Mouse (Mus musculus) limb, embryonic 10.5 days (tissue): ENCODE measurements around the gene Auh. TPM values are rescaled to one million over a fixed set of nuclear protein-coding genes. Genes with fewer than 3 reads are reported as not detected.

Experiments
- DNase-seq: peaks from one replicate; pipeline ENCODE4 v3.0.0-alpha.2; 2017; ENCODE audit warnings: low spot score
- H3K27ac ChIP-seq: fragments of 300-500 bp; sonication (generic); 2 replicates; pipeline ENCODE4 v1.5.1; 2016; ENCODE audit warnings: mild to moderate bottlenecking
- H3K27me3 ChIP-seq: fragments of 300-500 bp; sonication (generic); 2 replicates; pipeline ENCODE4 v1.6.1; 2016; ENCODE audit warnings: low read depth, mild to moderate bottlenecking; ENCODE audit not compliant: poor library complexity, severe bottlenecking
- H3K36me3 ChIP-seq: fragments of 300-500 bp; sonication (generic); 2 replicates; pipeline ENCODE4 v1.6.1; 2016; ENCODE audit warnings: mild to moderate bottlenecking, moderate library complexity
- H3K4me1 ChIP-seq: fragments of 300-500 bp; sonication (generic); 2 replicates; pipeline ENCODE4 v1.6.1; 2016
- H3K4me3 ChIP-seq: fragments of 300-500 bp; sonication (generic); 2 replicates; pipeline ENCODE4 v1.5.1; 2016; ENCODE audit warnings: mild to moderate bottlenecking, moderate library complexity
- H3K9me3 ChIP-seq: fragments of 300-500 bp; sonication (generic); replicated peaks from 2 replicates; pipeline ENCODE4 v1.6.1; 2016; ENCODE audit warnings: mild to moderate bottlenecking
- WGBS: fragments of 180-500 bp; shearing (Covaris S2); methylation state at CpG from one replicate; pipeline ENCODE4 v1.1.7; 2016; 5-methylcytosine and 5-hydroxymethylcytosine counted together
- polyA plus RNA-seq: library from polyadenylated mRNA; unstranded; fragments of >200 nt; fragmentation: Nextera tagmentation; extraction: Ambion mirVana; gene quantifications from 2 replicates; pipeline ENCODE4 v1.2.1, GENCODE M21; 2016

Gene Auh
- 34.2 and 35.0 TPM in 2 replicates for polyA plus RNA-seq

DNA sequence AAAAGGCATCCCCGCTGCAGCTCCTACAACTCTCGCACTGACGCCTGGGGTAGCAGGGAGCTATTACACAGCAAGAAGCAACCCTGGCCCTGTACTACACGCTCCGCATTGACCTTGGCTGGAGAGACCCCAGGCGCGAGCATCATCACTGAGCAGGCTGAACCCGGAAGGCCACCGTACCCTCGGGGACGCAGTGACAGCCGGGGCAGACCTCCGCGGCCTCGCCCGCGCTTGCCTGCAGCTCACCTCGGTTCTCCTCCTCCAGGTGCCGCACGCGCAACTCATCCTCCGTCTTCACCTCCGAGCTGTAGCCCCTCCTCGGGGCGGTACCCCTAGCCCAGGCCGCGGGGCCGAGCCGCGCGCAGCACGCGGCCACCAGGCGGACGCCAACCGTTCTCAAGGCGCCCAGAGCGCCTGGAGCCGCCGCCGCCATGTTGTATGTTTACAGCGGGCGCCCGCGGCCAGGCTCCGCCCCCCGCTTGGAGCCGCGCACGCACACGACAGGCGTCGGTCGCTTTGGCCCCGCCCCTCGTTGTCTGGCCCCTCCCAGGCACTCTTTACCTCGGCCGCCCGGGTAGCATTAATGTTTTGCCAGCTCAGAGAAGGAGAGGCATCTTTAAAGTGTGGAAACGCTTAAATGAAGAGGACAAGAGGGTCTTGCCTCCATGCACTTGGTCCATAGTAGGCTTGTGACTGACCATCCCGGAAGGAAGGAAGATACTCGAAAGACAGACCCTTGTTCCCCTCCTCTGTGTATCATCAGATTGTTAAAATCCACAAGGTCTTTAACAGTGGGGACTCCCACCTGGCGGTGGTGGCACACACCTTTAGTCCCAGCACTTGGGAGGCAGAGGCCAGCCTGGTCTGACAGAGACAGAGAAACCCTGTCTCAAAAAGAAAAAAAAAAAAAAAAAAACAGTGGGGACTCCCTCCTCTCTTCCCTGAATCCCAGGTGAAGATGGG lies at the start of gene Auh:
Gene Auh (minus strand): TSS at position 473 of the 963 bp plus-strand sequence.
- Histone ChIP-seq H3K27me3 (no peaks in the 10 kb centered on the region), H3K36me3 (0 out of 2 replicates have a peak, but pooled peaks cover 5% of the 10 kb centered on the region), H3K27ac (peak within 1 kb of the TSS; percentile 91), H3K4me3 (peak within 1 kb of the TSS; percentile 88), H3K9me3 (no peaks in the 10 kb centered on the region), H3K4me1 (peaks cover 27% of the 10 kb centered on the region)
- DNase-seq: peak; percentile 94
- WGBS: under 1% methylated on average over 63 of the region's 63 CpGs

DNA sequence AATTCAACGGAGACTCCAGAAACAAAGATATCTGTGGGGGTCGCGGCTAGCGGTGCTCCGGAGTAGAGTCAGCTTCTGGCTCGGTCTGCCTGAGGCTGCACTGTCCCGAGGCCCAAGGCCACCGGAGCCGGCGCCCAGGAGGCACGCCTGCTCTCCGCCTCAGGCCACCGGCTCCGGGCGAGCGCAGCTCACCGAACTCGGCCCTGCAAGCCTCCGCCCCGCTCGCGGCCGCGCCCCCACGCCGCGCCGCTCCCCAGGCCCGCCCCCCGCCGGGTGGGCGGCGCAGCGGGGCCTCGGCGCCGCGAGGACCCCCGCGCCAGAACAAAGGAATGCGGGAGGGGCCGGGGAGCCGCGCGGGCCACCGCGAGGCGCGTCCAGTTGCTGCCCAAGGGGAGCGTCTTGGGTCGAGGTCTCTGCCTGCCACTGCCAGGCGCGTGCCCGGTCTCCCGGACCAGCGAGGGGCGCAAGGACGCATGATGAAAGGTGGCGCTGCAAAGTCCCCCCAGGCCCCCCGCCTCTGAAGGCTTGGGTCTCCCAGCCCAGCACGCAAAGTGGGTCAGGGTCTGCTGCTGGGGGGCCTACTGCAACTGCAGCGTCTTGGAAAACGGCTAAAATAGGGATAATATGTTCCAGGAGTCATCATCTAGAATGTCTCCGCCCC lies 49.0 kb upstream of the Auh start:
- under 1% methylated on average over 64 of the region's 64 CpGs for WGBS
- H3K27me3 ChIP-seq: no peaks in the 10 kb centered on the region
- peak; percentile 74 for DNase-seq
- no peaks in the 10 kb centered on the region for H3K36me3 ChIP-seq
- H3K4me3 ChIP-seq: peak overlapping the region; percentile 88
- peaks cover 75% of the 10 kb centered on the region for H3K4me1 ChIP-seq
- peak overlapping the region; percentile 97 for H3K27ac ChIP-seq
- no peaks in the 10 kb centered on the region for H3K9me3 ChIP-seq

DNA sequence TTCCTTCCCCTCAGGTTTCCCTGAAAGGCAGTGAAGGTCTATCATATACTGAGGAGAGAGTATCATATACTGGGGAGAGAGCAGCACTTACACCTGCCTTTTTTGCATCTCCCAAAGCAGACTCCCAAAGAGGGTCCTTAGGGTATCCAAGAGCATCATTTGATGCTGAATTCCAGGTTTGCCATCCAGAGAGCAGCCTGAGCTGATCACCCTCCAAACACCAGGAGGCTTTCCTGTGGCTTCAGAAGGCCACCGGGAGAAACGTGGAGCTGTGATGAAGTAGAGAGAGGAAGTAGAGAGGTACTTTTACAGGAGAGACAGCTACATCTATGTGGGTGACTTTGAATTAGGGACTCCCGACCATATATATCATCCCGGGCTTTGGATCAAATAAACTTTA lies 48.3 kb upstream of the Auh start:
- peak; percentile 37 for DNase-seq
- H3K4me3 ChIP-seq: peak overlapping the region; percentile 88
- no peaks in the 10 kb centered on the region for H3K27me3 ChIP-seq
- 27% methylated on average over 4 of the region's 4 CpGs for WGBS
- H3K4me1 ChIP-seq: peaks cover 78% of the 10 kb centered on the region
- H3K27ac ChIP-seq: peak overlapping the region; percentile 97
- H3K9me3 ChIP-seq: no peaks in the 10 kb centered on the region
- H3K36me3 ChIP-seq: 0 out of 2 replicates have a peak, but pooled peaks cover under 1% of the 10 kb centered on the region

DNA sequence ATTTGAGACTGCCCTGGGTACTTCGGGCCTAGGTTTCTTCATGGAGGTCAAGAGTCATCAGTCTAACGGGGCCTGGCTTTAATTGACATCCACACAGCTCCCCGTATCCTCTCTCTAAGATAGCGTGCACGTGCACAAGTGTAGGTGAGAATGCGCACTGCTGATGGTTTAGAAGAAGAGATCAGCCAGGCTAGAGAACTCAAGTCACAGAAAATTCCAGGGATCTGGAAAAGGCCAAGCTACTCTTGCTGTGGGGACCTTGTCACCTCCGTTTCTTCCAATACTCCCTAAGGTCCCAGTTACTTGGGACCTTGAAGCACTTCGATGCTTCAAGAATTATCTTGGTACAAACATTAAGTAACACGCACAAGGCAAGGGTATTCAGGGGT lies 47.7 kb upstream of the Auh start:
- 43% methylated on average over 9 of the region's 9 CpGs for WGBS
- Histone ChIP-seq H3K36me3 (0 out of 2 replicates have a peak, but pooled peaks cover 1% of the 10 kb centered on the region), H3K4me3 (peak overlapping the region; percentile 88)

DNA sequence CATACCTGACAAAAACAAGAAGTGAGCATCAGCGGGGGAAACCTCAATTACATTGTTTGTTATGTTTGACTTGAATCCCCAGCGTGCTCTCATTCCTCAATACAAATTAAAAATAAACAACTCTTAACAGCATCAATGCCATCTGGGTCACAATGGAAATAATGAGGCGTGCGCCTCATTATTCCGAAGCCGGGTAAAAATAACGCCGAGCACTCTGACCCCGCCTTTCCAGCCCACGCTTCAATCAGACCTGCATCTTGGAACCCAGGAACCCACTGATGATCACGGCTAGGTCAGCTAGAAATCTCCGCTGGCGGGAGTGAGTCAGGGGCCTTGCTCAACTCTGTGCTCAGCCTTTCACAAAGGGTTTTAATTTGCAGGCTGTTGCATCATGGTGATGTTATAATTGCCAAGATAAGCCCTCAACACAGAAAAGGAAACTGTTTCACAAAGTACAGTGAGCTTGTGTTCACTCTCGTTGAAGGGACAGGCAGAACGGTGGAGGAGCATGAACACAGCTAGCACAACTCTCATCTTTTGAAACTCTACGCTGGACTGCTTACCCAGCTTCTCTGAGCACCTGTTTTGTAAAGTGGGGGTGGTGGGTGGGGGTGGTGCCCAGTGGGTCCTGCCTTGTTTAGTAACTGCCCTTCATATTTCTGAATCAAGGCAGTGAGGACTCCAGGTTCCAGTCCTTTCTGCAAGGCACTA lies 47.2 kb upstream of the Auh start:
- Histone ChIP-seq H3K36me3 (0 out of 2 replicates have a peak, but pooled peaks cover 1% of the 10 kb centered on the region), H3K9me3 (no peaks in the 10 kb centered on the region), H3K4me3 (peak overlapping the region; percentile 88), H3K27ac (peak overlapping the region; percentile 97), H3K27me3 (no peaks in the 10 kb centered on the region), H3K4me1 (peaks cover 69% of the 10 kb centered on the region)
- peak; percentile 57 for DNase-seq
- WGBS: 20% methylated on average over 16 of the region's 16 CpGs

More for the DNA sequence above, 47.7 kb upstream of the Auh start:
- peak; percentile 35 for DNase-seq
- Histone ChIP-seq H3K27me3 (no peaks in the 10 kb centered on the region), H3K9me3 (no peaks in the 10 kb centered on the region), H3K4me1 (peaks cover 74% of the 10 kb centered on the region), H3K27ac (peak overlapping the region; percentile 97)

DNA sequence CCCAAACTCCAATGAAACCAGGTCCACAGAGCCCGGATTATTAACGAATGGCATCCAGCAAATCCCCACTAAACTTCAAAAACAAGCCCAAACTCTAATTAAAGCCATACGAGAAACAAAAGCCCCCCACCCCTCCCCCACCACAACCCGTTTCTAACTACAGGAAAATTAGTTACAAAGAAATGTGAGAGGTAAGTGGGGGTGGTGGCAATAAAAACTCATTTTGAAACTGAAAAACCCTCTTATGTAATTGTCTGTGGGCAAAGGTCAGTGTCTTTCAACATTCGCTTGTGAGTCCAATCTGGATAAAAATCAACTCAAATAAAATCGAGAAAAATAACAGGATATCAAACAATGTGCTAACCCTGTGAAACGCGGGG lies 46.6 kb upstream of the Auh start:
- H3K4me1 ChIP-seq: peaks cover 64% of the 10 kb centered on the region
- H3K4me3 ChIP-seq: peak overlapping the region; percentile 88
- H3K9me3 ChIP-seq: no peaks in the 10 kb centered on the region
- DNase-seq: peak; percentile 74
- H3K27me3 ChIP-seq: no peaks in the 10 kb centered on the region
- peak overlapping the region; percentile 97 for H3K27ac ChIP-seq
- 0 out of 2 replicates have a peak, but pooled peaks cover 1% of the 10 kb centered on the region for H3K36me3 ChIP-seq
- 13% methylated on average over 8 of the region's 8 CpGs for WGBS

DNA sequence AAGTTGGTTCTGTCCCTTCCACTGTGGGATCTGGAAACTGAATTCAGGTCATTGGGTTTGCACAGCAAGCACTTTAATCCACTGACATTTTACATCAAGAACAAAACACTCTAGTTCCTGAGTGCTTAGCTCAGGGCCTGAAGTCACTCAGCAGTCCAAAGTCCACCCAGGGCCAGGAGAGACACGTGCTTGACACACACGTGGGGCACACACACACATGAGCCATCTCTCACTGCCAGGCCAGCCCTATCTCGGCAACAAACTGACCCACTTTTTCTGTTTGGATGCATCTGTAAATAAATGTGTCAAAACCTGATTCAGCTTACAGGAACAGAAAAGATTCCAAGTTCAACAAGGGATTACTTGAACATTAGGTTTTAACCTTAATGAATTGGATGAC lies 45.2 kb upstream of the Auh start:
- 0 out of 2 replicates have a peak, but pooled peaks cover 1% of the 10 kb centered on the region for H3K36me3 ChIP-seq
- peaks cover 63% of the 10 kb centered on the region for H3K4me1 ChIP-seq
- no peaks in the 10 kb centered on the region for H3K27me3 ChIP-seq
- no peak overlapping the region for H3K27ac ChIP-seq
- no peaks in the 10 kb centered on the region for H3K9me3 ChIP-seq
- H3K4me3 ChIP-seq: no peak overlapping the region
- no peak for DNase-seq
- WGBS: 61% methylated on average over 3 of the region's 3 CpGs

DNA sequence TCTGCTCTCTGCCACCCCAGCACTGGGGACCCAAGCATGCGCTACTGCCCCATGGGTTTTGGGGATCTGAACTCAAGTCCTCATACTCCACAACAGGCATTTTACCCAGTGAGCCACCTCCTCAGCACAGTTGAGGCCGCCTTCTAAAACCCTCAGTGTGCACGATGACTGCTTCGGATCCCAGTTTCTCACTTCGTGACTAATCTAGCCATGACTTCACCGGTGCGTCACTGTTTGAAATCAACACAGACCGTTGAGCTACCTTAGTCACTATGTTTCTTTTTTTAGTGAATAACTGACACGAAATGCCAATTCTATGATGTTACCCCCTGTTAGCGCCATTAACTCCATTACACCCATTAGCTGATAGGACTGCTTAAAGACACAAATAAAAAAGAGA lies 43.9 kb upstream of the Auh start:
- WGBS: 96% methylated on average over 10 of the region's 10 CpGs
- DNase-seq: no peak
- peaks cover 11% of the 10 kb centered on the region for H3K36me3 ChIP-seq
- no peaks in the 10 kb centered on the region for H3K9me3 ChIP-seq
- H3K27me3 ChIP-seq: no peaks in the 10 kb centered on the region
- no peak overlapping the region for H3K4me3 ChIP-seq
- H3K4me1 ChIP-seq: peaks cover 53% of the 10 kb centered on the region
- H3K27ac ChIP-seq: no peak overlapping the region

DNA sequence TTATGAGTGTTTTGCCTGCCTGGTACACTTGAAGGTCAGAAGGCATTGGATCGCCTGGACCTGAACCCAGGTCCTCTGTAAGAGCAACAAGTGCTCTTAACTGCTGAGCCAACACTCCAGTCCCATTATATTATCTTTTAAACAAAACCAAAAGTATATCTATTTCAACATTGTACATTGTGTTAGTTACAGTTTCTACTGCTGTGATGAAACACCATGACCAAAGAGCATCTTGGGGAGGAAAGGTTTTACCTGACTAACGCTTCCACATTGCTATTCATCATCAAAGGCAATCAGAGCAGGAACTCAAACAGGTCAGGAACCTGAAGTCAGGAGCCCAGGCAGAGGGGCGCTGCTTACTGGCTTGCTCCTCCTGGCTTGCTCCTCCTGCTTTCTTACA lies 43.1 kb upstream of the Auh start:
- no peak overlapping the region for H3K4me3 ChIP-seq
- H3K9me3 ChIP-seq: no peaks in the 10 kb centered on the region
- WGBS: 91% methylated on average over 3 of the region's 3 CpGs
- H3K27ac ChIP-seq: no peak overlapping the region
- peaks cover 45% of the 10 kb centered on the region for H3K4me1 ChIP-seq
- DNase-seq: no peak
- H3K36me3 ChIP-seq: peaks cover 19% of the 10 kb centered on the region
- H3K27me3 ChIP-seq: no peaks in the 10 kb centered on the region

DNA sequence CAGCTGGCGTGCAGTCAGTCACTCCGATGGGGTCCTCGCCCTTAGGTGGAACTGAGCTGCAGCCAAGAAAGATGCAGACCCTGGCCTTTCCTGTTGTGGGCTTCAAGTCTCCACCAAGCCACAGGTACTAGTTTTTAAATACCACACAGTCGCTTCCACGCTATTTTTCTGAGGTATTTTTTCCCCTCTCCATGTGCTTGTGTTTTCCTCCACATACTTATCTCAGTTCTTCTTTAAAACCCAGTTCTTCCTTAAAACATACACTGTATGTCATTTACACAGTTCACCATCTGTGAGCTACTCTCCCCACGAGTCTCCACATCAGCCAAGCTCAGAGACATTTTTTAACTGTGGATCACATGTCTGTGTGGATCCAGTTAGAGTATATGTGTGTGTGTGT lies 41.4 kb upstream of the Auh start:
- no peaks in the 10 kb centered on the region for H3K27me3 ChIP-seq
- H3K36me3 ChIP-seq: peaks cover 37% of the 10 kb centered on the region
- no peaks in the 10 kb centered on the region for H3K9me3 ChIP-seq
- H3K4me3 ChIP-seq: no peak overlapping the region
- no peak for DNase-seq
- H3K4me1 ChIP-seq: peaks cover 28% of the 10 kb centered on the region
- no peak overlapping the region for H3K27ac ChIP-seq
- WGBS: 91% methylated on average over 6 of the region's 6 CpGs

DNA sequence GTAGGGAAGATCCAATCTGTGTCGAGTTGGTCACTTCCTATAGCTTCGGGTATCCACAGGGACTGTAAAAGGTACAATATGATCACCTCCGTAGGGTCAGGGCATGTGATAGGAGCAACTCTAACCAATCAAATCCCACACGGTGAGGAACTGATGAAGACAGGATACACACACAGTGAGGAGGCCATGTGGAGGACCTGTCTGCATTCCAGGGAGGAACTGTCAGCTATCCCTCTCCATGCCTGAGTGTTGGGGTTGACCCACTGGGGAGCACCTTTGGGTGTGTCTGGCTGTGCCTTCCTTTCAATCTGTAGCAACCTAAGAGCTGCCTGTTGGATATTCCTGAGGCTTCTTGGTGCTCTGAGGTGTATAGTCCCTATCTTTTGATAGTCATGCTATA lies 33.4 kb upstream of the Auh start:
- Histone ChIP-seq H3K4me1 (no peaks in the 10 kb centered on the region), H3K27me3 (no peaks in the 10 kb centered on the region), H3K9me3 (no peaks in the 10 kb centered on the region), H3K36me3 (peaks cover 51% of the 10 kb centered on the region), H3K27ac (no peak overlapping the region), H3K4me3 (no peak overlapping the region)
- DNase-seq: no peak
- WGBS: 92% methylated on average over 4 of the region's 4 CpGs

DNA sequence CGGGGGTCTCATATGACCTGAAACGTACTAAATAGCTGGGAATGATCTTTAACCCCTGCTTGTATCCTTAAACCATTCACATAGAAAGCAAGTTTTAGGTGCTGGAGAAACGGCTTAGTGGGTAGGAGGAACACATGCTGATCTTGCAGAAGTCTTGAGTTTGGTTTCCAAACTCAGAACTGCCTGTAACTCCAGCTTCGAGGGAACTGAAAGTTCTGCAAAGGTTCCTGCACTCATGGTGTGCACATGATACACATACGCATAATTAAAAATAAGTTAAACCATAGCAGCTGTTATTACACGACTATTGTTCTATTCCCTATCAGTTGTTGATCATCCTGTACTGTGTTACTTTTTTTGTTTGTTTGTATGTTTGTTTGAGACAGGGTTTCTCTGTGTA lies 32.9 kb upstream of the Auh start:
- 88% methylated on average over 6 of the region's 6 CpGs for WGBS
- Histone ChIP-seq H3K4me3 (no peak overlapping the region), H3K9me3 (no peaks in the 10 kb centered on the region), H3K4me1 (no peaks in the 10 kb centered on the region), H3K27me3 (no peaks in the 10 kb centered on the region), H3K36me3 (peaks cover 45% of the 10 kb centered on the region), H3K27ac (no peak overlapping the region)
- no peak for DNase-seq
